In genomic region chr11:61617293-61617975, GRCm38 (mm10) we compare ENCODE assay signal across 15 mouse cellular contexts. TPM values are rescaled to one million over a fixed set of nuclear protein-coding genes. Genes with fewer than 3 reads are reported as not detected.
DNase-seq lines count a peak whose midpoint lies in the region; TF ChIP-seq lines count a peak whose summit lies in the region.
"Had no signal": no experiment of that assay in that cellular context is flagged by ENCODE, and none has a peak within 500 bp of the region (broad histone marks: within the 10 kb centered on the region; RNA-seq: fewer than 3 reads in every experiment).

No protein-coding gene starts in this region.

- no peak for TF ChIP-seq CTCF in layer of hippocampus, adult 2 months (conservative IDR thresholded peaks at IDR 0.05)

- H3K4me1 ChIP-seq in heart, embryonic 10.5 days: peaks cover 39% of the 10 kb centered on the region
- H3K4me1 ChIP-seq in brown adipose tissue, adult 24 weeks (ENCODE audit: control insufficient read depth, insufficient read depth, insufficient read length, low read length): peaks cover 39% of the 10 kb centered on the region

- WGBS in heart, embryonic 10.5 days: 70% methylated on average over 7 of the region's 7 CpGs

- H3K9me3 ChIP-seq in heart, embryonic 10.5 days: no peaks in the 10 kb centered on the region
- H3K9me3 ChIP-seq: embryonic facial prominence, embryonic 13.5 days; hindbrain, embryonic 15.5 days; intestine, embryonic 15.5 days; midbrain, embryonic 13.5 days; neural tube, embryonic 13.5 days had no signal

- H3K27ac ChIP-seq in heart, embryonic 10.5 days: peak overlapping the region; percentile 49; the same call in 1 of the 2 replicates
- peak overlapping the region; percentile 62 for H3K27ac ChIP-seq in layer of hippocampus, adult 2 months
- peak overlapping the region; percentile 95 for H3K27ac ChIP-seq in brown adipose tissue, adult 24 weeks (replicated peaks; ENCODE audit: low read depth, low read length)
- H3K27ac ChIP-seq: hindbrain, embryonic 15.5 days; midbrain, embryonic 13.5 days; neural tube, embryonic 13.5 days had no signal

- no peak for DNase-seq in heart, embryonic 10.5 days (ENCODE audit: low spot score)
- no peak for DNase-seq in heart, postnatal 25 days (ENCODE audit: low spot score)
- no peak for DNase-seq in layer of hippocampus, adult 2 months (ENCODE audit: low spot score in 2 of 2)
- DNase-seq in layer of hippocampus, adult 18-20 months (ENCODE audit: low spot score in 2 of 2): no peak
- peak; percentile 72 for DNase-seq in Muller cell, postnatal 12 days (ENCODE audit: inconsistent ontology term)
- DNase-seq in embryo, embryonic 10.5 days (ENCODE audit: low spot score): no peak
- DNase-seq: adrenal gland, adult 2 months; B cell, adult 2 months; cerebellum, adult 9-11 months had no signal

- H3K27me3 ChIP-seq in heart, embryonic 10.5 days (ENCODE audit: insufficient read depth, poor library complexity, severe bottlenecking): no peaks in the 10 kb centered on the region
- H3K27me3 ChIP-seq: embryonic facial prominence, embryonic 13.5 days; hindbrain, embryonic 15.5 days; intestine, embryonic 15.5 days; neural tube, embryonic 13.5 days had no signal

- no peaks in the 10 kb centered on the region for H3K36me3 ChIP-seq in heart, embryonic 10.5 days
- H3K36me3 ChIP-seq: embryonic facial prominence, embryonic 13.5 days; hindbrain, embryonic 15.5 days; intestine, embryonic 15.5 days; midbrain, embryonic 13.5 days; neural tube, embryonic 13.5 days had no signal

- H3K4me3 ChIP-seq in heart, embryonic 10.5 days: no peak overlapping the region
- no peak overlapping the region for H3K4me3 ChIP-seq in layer of hippocampus, adult 2 months
- H3K4me3 ChIP-seq in brown adipose tissue, adult 24 weeks (ENCODE audit: insufficient read depth, low read depth, low read length): no peak overlapping the region
- H3K4me3 ChIP-seq: embryonic facial prominence, embryonic 13.5 days; hindbrain, embryonic 15.5 days; intestine, embryonic 15.5 days; midbrain, embryonic 13.5 days; neural tube, embryonic 13.5 days had no signal

- intact Hi-C loops in heart, postnatal 25 days (cut with DNase I): loop anchor here (5.0 kb wide), 1 partner anchor 200 kb away; no protein-coding TSS in a partner anchor

RNA-seq across cellular contexts. Expression of gene Grap, which starts 35.6 kb away (rescaled TPM):
- polyA plus RNA-seq in heart, embryonic 10.5 days (2016; fragmentation: Nextera tagmentation; extraction: Ambion mirVana): 10.2 and 11.8 TPM in 2 replicates
- total RNA-seq in heart, postnatal 25 days (2021): 10 to 100 TPM; 11.4 to 13.0 TPM
- total RNA-seq in layer of hippocampus, adult 2 months (2021): 1 to 10 TPM; 4.1 to 4.4 TPM
- 1 to 10 TPM; 3.8 to 4.5 TPM for total RNA-seq in layer of hippocampus, adult 18-20 months (2021)
- polyA plus RNA-seq in brown adipose tissue, adult 24 weeks (2012; ENCODE audit: insufficient read depth, insufficient read length, missing spikeins): 5.8 and 8.6 TPM in 2 replicates

RNA-seq across cellular contexts. Expression of gene Epn2, which starts 37.9 kb away (rescaled TPM):
- 22.8 and 22.9 TPM in 2 replicates for polyA plus RNA-seq in heart, embryonic 10.5 days (2016; fragmentation: Nextera tagmentation; extraction: Ambion mirVana)
- 10 to 100 TPM; 23.7 to 27.0 TPM for total RNA-seq in heart, postnatal 25 days (2021)
- 100 to 1,000 TPM; 162 to 170 TPM for total RNA-seq in layer of hippocampus, adult 2 months (2021)
- total RNA-seq in layer of hippocampus, adult 18-20 months (2021): 100 to 1,000 TPM; 173 to 181 TPM
- polyA plus RNA-seq in brown adipose tissue, adult 24 weeks (2012; ENCODE audit: insufficient read depth, insufficient read length, missing spikeins): 20.2 and 29.1 TPM in 2 replicates

Comparison
In these comparisons a context has a peak if more than half of its experiments do, and no peak if none do; other contexts are left out.
1. RNA of gene Epn2, which starts 37.9 kb away (total RNA-seq): 173 to 181 TPM in layer of hippocampus, adult 18-20 months and 162 to 170 TPM in layer of hippocampus, adult 2 months; 23.7 to 27.0 TPM in heart, postnatal 25 days; every median in the first group is over 4 times any median in the second.
2. Peak in every context shown above with its lines, with median percentiles within 50 percentile points of each other: H3K27ac ChIP-seq.